In the genomic region with DNA sequence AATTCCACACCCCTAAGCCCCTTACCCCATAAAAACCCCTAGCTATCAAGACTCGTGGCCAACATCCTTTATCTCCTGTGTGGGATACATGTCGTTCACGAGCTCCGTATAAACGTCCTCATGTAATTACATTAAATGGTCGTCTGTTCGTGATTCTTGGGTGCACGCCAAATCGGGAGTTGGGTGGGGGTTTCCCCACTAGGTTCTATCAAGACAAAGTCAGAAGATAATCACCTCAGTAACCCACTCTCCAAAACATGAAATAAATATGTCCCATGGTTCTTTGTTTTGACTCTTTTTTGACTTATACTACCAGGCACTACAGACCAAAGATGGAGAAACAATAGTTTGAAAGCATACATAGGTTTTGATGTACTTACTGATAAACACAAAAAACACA, we compare ENCODE assay signal across 16 mouse cellular contexts. TPM values are rescaled to one million over a fixed set of nuclear protein-coding genes. Genes with fewer than 3 reads are reported as not detected.
"Had no signal": no experiment of that assay in that cellular context is flagged by ENCODE, and none has a peak within 500 bp of the region (broad histone marks: within the 10 kb centered on the region; RNA-seq: fewer than 3 reads in every experiment).

No protein-coding gene starts in this region.

- DNase-seq: liver, postnatal 0 days; lung, adult 2 months; lung, postnatal 14 days; lung, postnatal 36 days; right cerebral cortex, postnatal 14 days; thymus, adult 2 months; thymus, postnatal 25 days; thymus, postnatal 4 days had no signal

- ATAC-seq: liver, postnatal 0 days; lung, postnatal 0 days; midbrain, embryonic 13.5 days; midbrain, embryonic 15.5 days had no signal

RNA-seq across cellular contexts. Expression of gene Trim34b, which starts 7.2 kb away (rescaled TPM):
- total RNA-seq: midbrain, postnatal 0 days had no signal
- polyA plus RNA-seq: liver, postnatal 0 days; midbrain, embryonic 11.5 days; midbrain, embryonic 13.5 days; midbrain, embryonic 15.5 days; midbrain, postnatal 0 days; neural tube, embryonic 12.5 days; neural tube, embryonic 14.5 days; stomach, postnatal 0 days had no signal

RNA-seq across cellular contexts. Expression of gene Trim5, which starts 34.1 kb away (rescaled TPM):
- total RNA-seq: midbrain, postnatal 0 days had no signal
- polyA plus RNA-seq: midbrain, embryonic 11.5 days; midbrain, embryonic 13.5 days had no signal

RNA-seq across cellular contexts. Expression of gene Trim30b, which starts 47.7 kb away (rescaled TPM):
- total RNA-seq: midbrain, postnatal 0 days had no signal
- polyA plus RNA-seq: midbrain, embryonic 11.5 days; midbrain, embryonic 13.5 days; neural tube, embryonic 12.5 days; neural tube, embryonic 14.5 days had no signal
